Mouse (Mus musculus) R1 (cell line): ENCODE results near the gene Hpn.

Experiments used
- DNase-seq: peaks from one replicate; pipeline ENCODE4 v3.0.0-alpha.2; 2018; ENCODE audit warnings: low read depth, low spot score

Gene Hpn

DNA sequence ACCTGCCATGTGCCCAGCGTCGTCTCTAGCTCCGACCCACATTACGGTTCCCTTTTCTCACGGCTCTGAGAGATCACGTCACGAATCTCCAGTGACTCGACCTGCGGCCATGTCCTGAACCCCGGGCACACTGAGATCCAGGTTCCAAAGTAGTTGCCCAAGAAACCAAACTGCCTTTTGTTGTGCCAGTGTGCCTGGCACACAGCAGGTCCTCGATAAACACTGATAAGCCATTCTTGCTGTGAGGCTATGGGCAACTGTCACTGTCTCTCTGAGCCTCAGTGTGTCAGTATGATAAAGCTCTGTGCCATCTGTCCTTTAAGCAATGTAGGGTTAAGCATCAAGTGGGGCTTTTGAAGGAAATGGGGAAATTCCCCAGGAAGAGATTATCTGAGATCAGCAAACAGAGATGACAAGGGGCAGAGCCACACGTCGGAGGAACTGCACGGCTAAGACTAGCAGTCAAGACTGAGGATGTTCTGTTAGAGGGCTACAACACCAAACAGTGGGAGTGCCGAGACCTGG lies 4.2 kb downstream of the Hpn start:
- DNase-seq: no peak

GRCm38 (mm10) chr7:31109796-31110195 lies 5.3 kb downstream of the Hpn start:
- no peak for DNase-seq

DNA sequence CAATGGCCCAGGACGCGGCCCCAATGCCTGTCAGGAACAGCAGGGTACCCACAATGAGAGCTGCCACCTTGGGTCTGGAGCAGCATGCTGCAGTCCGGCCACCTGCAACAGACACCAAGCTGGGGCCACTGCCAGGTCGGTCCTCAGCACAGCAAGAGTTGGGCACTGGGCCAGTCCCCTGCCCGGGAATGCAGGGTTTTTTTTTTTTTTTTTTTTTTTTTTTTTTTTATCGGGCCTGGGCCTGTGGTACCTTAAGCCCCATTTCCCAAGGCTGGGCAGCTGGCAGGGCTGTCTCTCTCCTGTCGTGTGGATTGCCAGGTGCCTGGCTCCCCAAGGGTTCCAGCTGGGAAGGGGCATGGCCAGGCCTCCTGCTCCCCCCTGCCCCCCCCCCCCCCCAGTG lies 6.0 kb downstream of the Hpn start:
- DNase-seq: no peak

- DNase-seq: no peak
These were observed 7.3 kb downstream of the Hpn start for GRCm38 (mm10) chr7:31107781-31108180.

DNA sequence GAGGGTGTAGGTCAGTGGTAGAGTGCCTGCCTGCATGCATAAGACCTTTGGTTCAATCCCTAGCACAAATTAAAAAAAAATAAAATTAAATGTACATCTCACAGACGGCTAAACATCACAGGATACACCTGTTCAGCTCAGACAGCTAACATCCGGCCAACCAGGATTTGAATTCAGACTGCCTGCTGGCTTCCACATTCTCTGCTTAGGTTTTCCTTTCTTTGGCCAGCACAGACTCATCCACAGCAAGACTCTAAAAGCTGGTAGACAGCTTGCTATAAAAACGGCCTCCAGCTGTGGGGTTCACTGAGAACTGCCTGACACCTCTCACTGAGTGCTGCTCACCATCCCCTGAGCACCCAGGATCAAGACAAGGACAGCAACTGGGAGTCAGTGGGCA lies 8.9 kb downstream of the Hpn start:
- no peak for DNase-seq

GRCm38 (mm10) chr7:31105061-31105768 lies 9.9 kb downstream of the Hpn start:
- DNase-seq: no peak

DNA sequence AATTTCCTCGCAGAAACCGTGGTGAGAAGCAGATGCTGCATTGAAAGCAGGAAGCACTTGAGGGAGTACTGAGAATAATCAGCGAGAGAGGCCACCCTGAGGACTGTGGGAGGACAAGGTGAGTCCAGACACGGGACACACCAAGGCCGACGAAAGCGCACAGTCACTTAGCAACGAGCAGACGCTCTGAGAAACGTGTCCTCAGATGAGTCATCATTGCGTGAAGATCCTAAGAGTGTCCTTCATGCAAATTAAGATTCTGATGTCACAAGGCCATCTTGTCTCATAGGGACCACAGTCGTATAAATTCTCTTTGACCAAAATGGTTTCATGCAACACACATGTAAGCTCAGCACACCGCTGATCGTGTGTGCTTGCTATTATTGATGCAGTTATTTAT lies 14.3 kb downstream of the Hpn start:
- DNase-seq: no peak

GRCm38 (mm10) chr7:31099612-31099982 lies 15.5 kb downstream of the Hpn start:
- peak; percentile 30 for DNase-seq

GRCm38 (mm10) chr7:31098697-31099611 lies 16.1 kb downstream of the Hpn start:
- DNase-seq: peak; percentile 60

DNA sequence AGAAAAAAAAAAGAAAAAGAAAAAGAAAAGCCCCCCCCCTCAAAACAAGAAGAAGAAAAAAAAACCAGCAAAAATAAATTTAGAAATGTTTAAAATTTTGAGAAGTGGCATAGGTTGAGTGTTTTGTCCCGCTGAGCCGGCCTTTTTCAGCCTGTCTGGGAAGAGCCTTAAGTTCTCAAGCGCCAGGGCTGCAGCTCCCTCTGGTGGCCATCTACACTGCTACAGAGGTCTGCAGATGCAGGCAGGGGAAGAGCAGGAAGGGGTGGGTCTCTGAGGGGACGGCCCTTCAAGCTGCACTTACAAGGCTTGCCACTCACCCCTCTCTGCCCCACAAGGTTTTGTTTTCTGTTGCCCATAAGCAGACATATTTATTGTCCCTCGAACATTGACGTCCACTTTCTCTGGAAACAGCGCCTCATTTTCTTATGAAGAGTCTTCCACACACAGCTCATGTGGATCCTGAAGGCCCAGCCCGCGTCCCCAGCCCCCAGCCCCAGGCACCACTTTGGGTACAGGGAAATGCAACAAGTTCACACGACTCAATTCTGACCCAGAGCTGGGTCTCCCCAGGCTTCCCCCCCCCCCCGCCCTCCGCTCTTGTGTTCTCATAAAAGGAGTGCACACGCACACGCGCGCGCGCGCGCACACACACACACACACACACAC lies 17.4 kb downstream of the Hpn start:
- DNase-seq: peak; percentile 93

DNA sequence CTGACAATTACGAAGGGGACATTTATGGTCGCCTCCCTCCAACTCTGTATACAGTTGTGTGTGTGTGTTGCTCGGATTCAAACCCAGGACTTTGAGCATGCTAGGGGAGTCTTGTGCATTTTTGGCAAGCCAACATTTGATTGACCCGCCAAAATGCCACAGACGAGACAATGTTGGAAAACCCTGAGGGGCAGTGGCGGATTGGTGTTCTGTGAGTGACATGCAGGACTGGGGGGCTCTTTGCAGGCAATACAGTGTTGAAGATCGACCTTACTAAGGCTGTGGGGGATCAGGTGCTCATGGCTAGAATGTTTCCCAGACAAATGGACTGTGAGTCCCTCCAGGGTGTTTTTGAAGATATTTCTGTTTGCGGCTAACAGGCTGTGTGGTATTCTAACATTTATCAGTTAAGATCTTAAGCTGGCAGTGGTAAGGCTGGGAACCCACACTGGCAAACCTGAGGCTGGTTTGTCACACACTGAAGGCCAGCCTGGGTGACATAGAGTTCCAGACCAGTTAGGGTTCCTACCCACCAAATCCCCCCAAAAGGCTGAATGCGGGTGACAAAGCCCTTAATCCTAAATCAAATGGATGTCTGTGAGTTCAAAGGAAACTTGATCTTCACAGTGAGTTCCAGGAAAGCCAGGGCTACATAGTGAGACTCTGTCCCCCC lies 18.1 kb downstream of the Hpn start:
- no peak for DNase-seq

DNA sequence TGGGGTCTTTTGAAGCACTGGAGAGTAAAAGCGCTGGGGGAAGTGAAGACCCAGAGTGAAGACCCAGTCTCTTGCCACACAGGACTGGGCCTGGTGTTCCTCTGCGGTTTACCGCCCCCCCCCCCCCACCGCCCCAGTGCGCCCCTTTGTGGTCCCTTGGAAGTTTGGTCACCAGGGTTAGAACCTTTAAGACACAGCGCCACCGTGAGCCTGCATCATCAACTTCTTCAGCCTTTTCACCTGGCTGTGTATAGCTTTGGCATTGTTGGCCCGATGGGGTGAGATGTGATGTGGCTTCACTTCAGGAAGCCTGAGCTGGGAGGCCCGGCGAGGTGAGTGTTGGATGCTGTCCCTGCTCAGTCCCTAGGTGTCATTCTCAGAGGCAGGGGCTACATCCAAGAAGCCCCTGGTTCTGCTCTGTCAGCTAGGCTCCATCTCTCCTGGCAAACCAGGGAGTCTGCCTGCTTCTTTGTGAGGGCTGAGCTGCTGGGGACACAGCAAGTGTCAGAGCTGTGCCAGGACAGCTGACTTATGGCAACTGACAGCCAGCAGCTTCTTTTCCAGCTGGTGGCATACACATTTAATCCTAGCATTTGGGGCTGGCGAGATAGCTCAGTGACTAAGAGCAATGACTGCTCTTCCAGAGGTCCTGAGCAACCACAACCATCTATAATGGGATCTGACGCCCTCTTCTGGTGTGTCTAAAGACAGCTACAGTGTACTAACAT lies 20.2 kb downstream of the Hpn start:
- DNase-seq: peak; percentile 34

GRCm38 (mm10) chr7:31089721-31090120 lies 25.4 kb downstream of the Hpn start:
- no peak for DNase-seq

- DNase-seq: no peak
These were observed 26.9 kb downstream of the Hpn start for GRCm38 (mm10) chr7:31088206-31088605.

DNA sequence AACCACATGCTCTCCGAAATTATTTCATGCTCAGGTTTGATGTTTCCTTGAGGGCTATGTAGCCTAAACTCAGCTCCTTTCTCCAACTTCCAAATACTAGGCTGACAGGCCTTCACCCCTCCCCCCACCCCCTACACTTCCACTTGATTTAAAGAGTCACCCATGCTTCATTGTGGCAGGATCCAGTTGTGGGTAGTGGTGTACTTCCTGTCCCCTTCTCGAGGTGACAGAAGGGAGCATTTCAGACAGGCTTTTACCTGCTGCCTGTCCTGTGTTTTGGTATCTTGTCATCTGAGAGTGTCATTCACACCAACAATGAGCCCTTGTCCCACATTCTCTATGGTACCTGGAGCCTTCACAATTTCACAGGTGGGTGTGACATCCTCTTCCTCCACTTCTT lies 27.8 kb downstream of the Hpn start:
- no peak for DNase-seq

- no peak for DNase-seq
These were observed 28.8 kb downstream of the Hpn start for GRCm38 (mm10) chr7:31086175-31086755.

GRCm38 (mm10) chr7:31085171-31085570 lies 29.9 kb downstream of the Hpn start:
- peak; percentile 44 for DNase-seq

- DNase-seq: no peak
These were observed 30.9 kb downstream of the Hpn start for GRCm38 (mm10) chr7:31084140-31084539.

DNA sequence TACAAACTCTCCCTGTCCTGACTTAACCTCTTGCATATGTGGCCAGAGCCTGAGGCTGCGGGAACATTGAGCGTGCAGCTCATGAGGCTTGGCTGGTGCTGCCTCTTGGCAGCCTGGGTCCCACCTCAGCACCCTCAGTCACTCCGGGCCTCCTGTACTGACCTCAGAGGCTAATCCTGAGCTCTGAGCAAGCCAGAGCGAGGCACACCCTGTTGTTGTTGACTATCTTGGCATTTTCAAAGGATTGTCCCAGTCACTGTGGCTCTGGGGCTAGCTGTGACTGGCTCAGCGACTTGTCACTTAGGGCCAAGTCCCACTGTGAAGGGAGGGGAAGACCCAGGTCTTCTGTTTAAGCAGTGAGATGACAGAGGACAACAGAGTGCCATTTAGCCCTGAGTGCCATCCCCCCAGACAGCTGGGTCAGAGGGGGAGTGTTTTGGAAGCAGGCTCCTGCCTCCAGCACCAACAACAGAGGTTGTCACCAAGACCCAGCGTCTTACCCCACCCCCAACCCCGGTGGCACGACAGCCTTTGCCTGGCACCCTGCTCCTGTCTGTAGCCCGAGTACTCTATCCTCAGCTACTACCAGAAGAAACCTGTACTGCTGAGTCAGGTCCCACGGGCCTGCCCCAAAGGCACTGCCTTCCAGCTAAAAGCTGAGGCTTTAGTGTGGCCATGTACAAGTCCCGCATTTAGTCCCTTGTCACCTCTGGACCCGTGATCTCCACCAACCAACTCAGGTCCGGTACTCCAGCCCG lies 32.1 kb downstream of the Hpn start:
- DNase-seq: no peak

- no peak for DNase-seq
These were observed 33.0 kb downstream of the Hpn start for GRCm38 (mm10) chr7:31082106-31082505.
